8 mouse cellular contexts compared by ENCODE assay signal in the genomic region with DNA sequence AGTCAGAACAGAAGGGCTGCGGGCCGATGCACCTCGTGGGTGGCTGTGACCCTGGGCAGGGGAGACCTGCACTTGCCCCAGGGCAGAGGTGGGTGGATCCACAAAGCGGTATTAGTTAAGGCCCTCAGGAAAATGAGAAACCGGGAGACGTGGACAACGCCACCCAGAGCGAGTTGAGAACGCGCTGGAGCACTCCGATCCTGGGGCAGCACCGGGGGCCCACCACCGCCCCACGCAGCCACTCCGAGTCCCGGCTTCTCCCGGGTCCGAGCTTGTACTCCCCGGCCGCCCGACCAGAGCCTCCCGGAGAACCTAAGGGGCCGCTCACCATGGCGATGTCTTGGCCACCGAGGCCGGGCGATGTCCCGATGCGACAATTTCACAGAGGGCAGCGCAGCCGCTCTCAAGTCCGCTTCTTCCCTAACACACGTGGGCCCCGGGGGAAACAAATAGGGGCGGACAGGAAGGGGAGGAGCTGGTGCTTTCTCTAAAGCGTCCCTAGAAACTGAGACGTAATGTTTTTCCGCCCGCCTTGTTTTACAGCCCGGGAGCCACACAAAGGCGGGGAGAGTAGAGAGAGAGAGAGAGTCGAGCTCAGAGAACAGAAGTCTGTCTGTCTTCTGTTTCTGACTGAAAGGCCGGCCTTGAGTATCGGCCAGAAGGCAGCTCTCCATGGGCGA. TPM values are rescaled to one million over a fixed set of nuclear protein-coding genes. Genes with fewer than 3 reads are reported as not detected.
DNase-seq lines count a peak whose midpoint lies in the region; ATAC-seq and TF ChIP-seq lines count a peak whose summit lies in the region.

Gene Tma16 (minus strand): TSS at position 447 of the 680 bp plus-strand sequence.

- H3K4me2 ChIP-seq in embryonic facial prominence, embryonic 15.5 days (replicated peaks): peak within 1 kb of the TSS; percentile 64
- peak within 1 kb of the TSS; percentile 41 for H3K4me2 ChIP-seq in kidney, embryonic 14.5 days (replicated peaks; ENCODE audit: low read depth, low read length)
- peak within 1 kb of the TSS; percentile 67 for H3K4me2 ChIP-seq in limb, embryonic 15.5 days

- no peaks in the 10 kb centered on the region for H3K27me3 ChIP-seq in embryonic facial prominence, embryonic 15.5 days
- H3K27me3 ChIP-seq in kidney, embryonic 14.5 days (ENCODE audit: control insufficient read depth, insufficient read depth, low read length): no peaks in the 10 kb centered on the region
- no peaks in the 10 kb centered on the region for H3K27me3 ChIP-seq in limb, embryonic 15.5 days

- H3K27ac ChIP-seq in bone marrow, adult 2 months (ENCODE audit: control insufficient read depth, insufficient read depth, low read depth, low read length, poor library complexity): no peak within 1 kb of the TSS
- H3K27ac ChIP-seq in embryonic facial prominence, embryonic 15.5 days (replicated peaks): 0 out of 2 replicates have a peak within 1 kb of the TSS, but pooled peaks have one; percentile 59
- no peak within 1 kb of the TSS for H3K27ac ChIP-seq in kidney, embryonic 14.5 days (ENCODE audit: low read depth, low read length)
- H3K27ac ChIP-seq in limb, embryonic 15.5 days: no peak within 1 kb of the TSS

- H3K4me1 ChIP-seq in bone marrow, adult 2 months (ENCODE audit: control insufficient read depth, insufficient read depth, low read length): no peaks in the 10 kb centered on the region
- H3K4me1 ChIP-seq in embryonic facial prominence, embryonic 15.5 days: 0 out of 2 replicates have a peak, but pooled peaks cover 5% of the 10 kb centered on the region
- H3K4me1 ChIP-seq in kidney, embryonic 14.5 days (ENCODE audit: control insufficient read depth, insufficient read depth, low read length): no peaks in the 10 kb centered on the region
- 0 out of 2 replicates have a peak, but pooled peaks cover 3% of the 10 kb centered on the region for H3K4me1 ChIP-seq in limb, embryonic 15.5 days

- no peak for TF ChIP-seq CTCF in bone marrow, adult 2 months (IDR thresholded peaks at IDR 0.05; ENCODE audit: control insufficient read depth, insufficient read depth, low read length)

- peaks cover 18% of the 10 kb centered on the region for H3K36me3 ChIP-seq in embryonic facial prominence, embryonic 15.5 days
- H3K36me3 ChIP-seq in kidney, embryonic 14.5 days (ENCODE audit: control insufficient read depth, insufficient read depth, low read length): peaks cover 20% of the 10 kb centered on the region
- H3K36me3 ChIP-seq in limb, embryonic 15.5 days: peaks cover 16% of the 10 kb centered on the region

- peak; percentile 21; the same call in 1 of the 2 replicates for TF ChIP-seq POLR2A in bone marrow, adult 2 months (IDR thresholded peaks at IDR 0.05; ENCODE audit: borderline replicate concordance, control insufficient read depth, low read depth, low read length)

- H3K4me3 ChIP-seq in bone marrow, adult 2 months (replicated peaks; ENCODE audit: control insufficient read depth, low read depth, low read length): peak within 1 kb of the TSS; percentile 78
- H3K4me3 ChIP-seq in embryonic facial prominence, embryonic 15.5 days (replicated peaks): peak within 1 kb of the TSS; percentile 96
- H3K4me3 ChIP-seq in kidney, embryonic 14.5 days (ENCODE audit: low read length): peak within 1 kb of the TSS; percentile 95
- H3K4me3 ChIP-seq in limb, embryonic 15.5 days: peak within 1 kb of the TSS; percentile 94

- under 1% methylated on average over 45 of the region's 45 CpGs for WGBS in bone marrow, adult 2 months
- WGBS in embryonic facial prominence, embryonic 15.5 days: 0% methylated on average over 45 of the region's 45 CpGs
- WGBS in kidney, embryonic 14.5 days: 0% methylated on average over 43 of the region's 45 CpGs
- WGBS in limb, embryonic 15.5 days: under 1% methylated on average over 45 of the region's 45 CpGs

- no peaks in the 10 kb centered on the region for H3K9me3 ChIP-seq in embryonic facial prominence, embryonic 15.5 days (replicated peaks)
- no peaks in the 10 kb centered on the region for H3K9me3 ChIP-seq in kidney, embryonic 14.5 days (ENCODE audit: control insufficient read depth, low read length)
- no peaks in the 10 kb centered on the region for H3K9me3 ChIP-seq in limb, embryonic 15.5 days

- DNase-seq in 416B (ENCODE audit: low read depth): peak; percentile 90
- DNase-seq in heart, adult 9 months (ENCODE audit: low spot score in 2 of 2): peak; percentile 50 to 78
- peak; percentile 51 to 77 for DNase-seq in monocyte, adult 2 months (ENCODE audit: low read depth in 1 of 2, low spot score in 2 of 2)
- DNase-seq in spleen, postnatal 36 days (ENCODE audit: low spot score in 2 of 2): peak; percentile 60 to 72

- peak; percentile 90 for ATAC-seq in embryonic facial prominence, embryonic 15.5 days (ENCODE audit: insufficient number of reproducible peaks, low FRiP score, low TSS enrichment, low read depth)
- peak; percentile 97 for ATAC-seq in kidney, embryonic 14.5 days (ENCODE audit: low FRiP score, low TSS enrichment)
- peak; percentile 79 for ATAC-seq in limb, embryonic 15.5 days (ENCODE audit: insufficient number of reproducible peaks, low FRiP score, low TSS enrichment, low read depth)

- peak within 1 kb of the TSS; percentile 78 for H3K9ac ChIP-seq in embryonic facial prominence, embryonic 15.5 days
- peak within 1 kb of the TSS; percentile 85 for H3K9ac ChIP-seq in kidney, embryonic 14.5 days (ENCODE audit: low read depth, low read length)
- H3K9ac ChIP-seq in limb, embryonic 15.5 days: peak within 1 kb of the TSS; percentile 90

RNA-seq across cellular contexts. Expression of gene Tma16, which starts in this region (rescaled TPM):
- 3.3 and 10.2 TPM in 2 replicates for polyA plus RNA-seq in bone marrow, adult 2 months (2011; ENCODE audit: insufficient read depth, insufficient read length, low replicate concordance, missing spikeins)
- 11.3 and 13.1 TPM in 2 replicates for polyA plus RNA-seq in embryonic facial prominence, embryonic 15.5 days (2015; fragmentation: Nextera tagmentation; extraction: Ambion mirVana)
- 18.3 and 19.0 TPM in 2 replicates for polyA plus RNA-seq in kidney, embryonic 14.5 days (2014; fragmentation: Nextera tagmentation; extraction: Ambion mirVana)
- polyA plus RNA-seq in limb, embryonic 15.5 days (2015; fragmentation: Nextera tagmentation; extraction: Ambion mirVana): 11.3 and 12.5 TPM in 2 replicates
